Comparison of ENCODE assay signal across 8 mouse cellular contexts in the genomic region with DNA sequence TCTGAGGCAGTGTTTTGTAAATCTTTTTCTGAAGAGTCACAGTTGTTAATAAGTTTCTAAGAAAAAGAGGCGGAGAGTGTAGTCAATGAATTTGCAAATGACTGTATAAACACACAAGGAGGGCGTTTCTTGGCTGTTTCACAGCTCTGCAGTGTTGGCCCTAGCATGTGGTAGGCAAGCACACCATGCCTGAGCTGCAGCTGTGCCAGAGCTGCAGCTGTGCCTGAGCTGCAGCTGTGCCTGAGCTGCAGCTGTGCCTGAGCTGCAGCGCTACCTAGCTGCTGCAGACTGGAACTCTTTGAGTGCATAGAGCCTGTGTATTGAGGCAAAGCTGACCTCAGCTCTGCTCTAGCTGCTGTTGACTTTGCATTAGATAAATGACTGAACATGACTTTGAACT. TPM values are rescaled to one million over a fixed set of nuclear protein-coding genes. Genes with fewer than 3 reads are reported as not detected.
DNase-seq lines count a peak whose midpoint lies in the region; ATAC-seq lines count a peak whose summit lies in the region.

No protein-coding gene starts in this region.

- H3K4me3 ChIP-seq in embryonic facial prominence, embryonic 10.5 days = no peak overlapping the region
- H3K4me3 ChIP-seq in kidney, embryonic 15.5 days (replicated peaks) = no peak overlapping the region

- intact Hi-C loops in gastrocnemius, postnatal 36 days (cut with DNase I) = loop anchor here (5.0 kb wide), 1 partner anchor 62 kb away; no protein-coding TSS in a partner anchor

- ATAC-seq in kidney, embryonic 15.5 days (replicated peaks; ENCODE audit: low FRiP score) = peak; percentile 79; the same call in 1 of the 2 replicates
- ATAC-seq in megakaryocyte-erythroid progenitor cell, adult 5-6 weeks (replicated peaks; ENCODE audit: low FRiP score, low TSS enrichment, poor library complexity, severe bottlenecking) = peak; percentile 65; the same call in 1 of the 2 replicates

- no peak overlapping the region for H3K4me2 ChIP-seq in kidney, embryonic 15.5 days

- no peak overlapping the region for H3K27ac ChIP-seq in embryonic facial prominence, embryonic 10.5 days (replicated peaks)
- 0 out of 2 replicates have a peak overlapping the region, but pooled peaks have one; percentile 24 for H3K27ac ChIP-seq in kidney, embryonic 15.5 days

- 0 out of 2 replicates have a peak, but pooled peaks cover 3% of the 10 kb centered on the region for H3K4me1 ChIP-seq in embryonic facial prominence, embryonic 10.5 days
- peaks cover 4% of the 10 kb centered on the region; the same call in 1 of the 2 replicates for H3K4me1 ChIP-seq in kidney, embryonic 15.5 days

- no peaks in the 10 kb centered on the region for H3K27me3 ChIP-seq in embryonic facial prominence, embryonic 10.5 days (replicated peaks; ENCODE audit: low read depth, poor library complexity, severe bottlenecking)
- no peaks in the 10 kb centered on the region for H3K27me3 ChIP-seq in kidney, embryonic 15.5 days

- no peaks in the 10 kb centered on the region for H3K9me3 ChIP-seq in embryonic facial prominence, embryonic 10.5 days
- no peaks in the 10 kb centered on the region for H3K9me3 ChIP-seq in kidney, embryonic 15.5 days (replicated peaks)

- 30% methylated on average over 3 of the region's 3 CpGs for WGBS in embryonic facial prominence, embryonic 10.5 days
- 32% methylated on average over 3 of the region's 3 CpGs for WGBS in kidney, embryonic 15.5 days

- no peak overlapping the region for H3K9ac ChIP-seq in kidney, embryonic 15.5 days

- peak; percentile 34 for DNase-seq in heart, adult 11 months
- DNase-seq in heart, adult 9 months (ENCODE audit: low spot score in 2 of 2) = no peak
- DNase-seq in embryonic facial prominence, embryonic 10.5 days (ENCODE audit: low spot score) = peak; percentile 18
- DNase-seq in urinary bladder, postnatal 10 days (ENCODE audit: low spot score) = no peak
- no peak for DNase-seq in gastrocnemius, postnatal 36 days
- no peak for DNase-seq in adrenal gland, adult 18-20 months (ENCODE audit: low spot score in 2 of 2)

- H3K36me3 ChIP-seq in embryonic facial prominence, embryonic 10.5 days (replicated peaks) = no peaks in the 10 kb centered on the region
- no peaks in the 10 kb centered on the region for H3K36me3 ChIP-seq in kidney, embryonic 15.5 days

RNA-seq across cellular contexts. Expression of a gene that starts 17.5 kb away (rescaled TPM):
- polyA plus RNA-seq in embryonic facial prominence, embryonic 10.5 days (2016; fragmentation: Nextera tagmentation; extraction: Ambion mirVana) = 0.35 and 0.56 TPM in 2 replicates
- 0.08 TPM in 1 of 2 replicates, not detected in the other for polyA plus RNA-seq in kidney, embryonic 15.5 days (2015; fragmentation: Nextera tagmentation; extraction: Ambion mirVana)
- not detected in 2 replicates for total RNA-seq in megakaryocyte-erythroid progenitor cell, adult 5-6 weeks (2014; fragmentation: Nextera tagmentation)
- not detected in 2 replicates for total RNA-seq in megakaryocyte-erythroid progenitor cell, adult 5-6 weeks (2017)
- total RNA-seq in gastrocnemius, postnatal 36 days (2021) = not detected
- not detected for total RNA-seq in adrenal gland, adult 18-20 months (2021)

RNA-seq across cellular contexts. Expression of a gene that starts 17.8 kb away (rescaled TPM):
- polyA plus RNA-seq in embryonic facial prominence, embryonic 10.5 days (2016; fragmentation: Nextera tagmentation; extraction: Ambion mirVana) = 7.0 and 7.2 TPM in 2 replicates
- polyA plus RNA-seq in kidney, embryonic 15.5 days (2015; fragmentation: Nextera tagmentation; extraction: Ambion mirVana) = 1.6 and 2.2 TPM in 2 replicates
- total RNA-seq in megakaryocyte-erythroid progenitor cell, adult 5-6 weeks (2014; fragmentation: Nextera tagmentation) = not detected in 2 replicates
- total RNA-seq in megakaryocyte-erythroid progenitor cell, adult 5-6 weeks (2017) = 3.3 TPM in 1 of 2 replicates, not detected in the other
- not detected for total RNA-seq in gastrocnemius, postnatal 36 days (2021)
- total RNA-seq in adrenal gland, adult 18-20 months (2021) = 1 to 10 TPM; 1.3 TPM

Comparison
In these comparisons a context has a peak if more than half of its experiments do, and no peak if none do; other contexts are left out.
1. DNase-seq: peak in heart, adult 11 months (single experiment) and embryonic facial prominence, embryonic 10.5 days (single experiment); none in heart, adult 9 months (0 of 2), urinary bladder, postnatal 10 days (single experiment), gastrocnemius, postnatal 36 days (0 of 2) and adrenal gland, adult 18-20 months (0 of 2).